Mouse (Mus musculus) regulatory T cell (primary cell): ENCODE measurements around the gene Zbtb22.

ENCODE experiments used
- in situ Hi-C: fragments of 300-600 bp; cut with MboI, MseI; formaldehyde crosslinking; loops from one replicate; pipeline ENCODE4 v1.15.1; 2025; ENCODE audit warnings: high pct_unique_total_duplicates

Gene Zbtb22

GRCm38 (mm10) chr17:33938783-33939182, 23.1 kb downstream of the Zbtb22 start:
- in situ Hi-C loops: loop anchor here (10.0 kb wide), 1 partner anchor 966 kb away; no protein-coding TSS in a partner anchor

DNA sequence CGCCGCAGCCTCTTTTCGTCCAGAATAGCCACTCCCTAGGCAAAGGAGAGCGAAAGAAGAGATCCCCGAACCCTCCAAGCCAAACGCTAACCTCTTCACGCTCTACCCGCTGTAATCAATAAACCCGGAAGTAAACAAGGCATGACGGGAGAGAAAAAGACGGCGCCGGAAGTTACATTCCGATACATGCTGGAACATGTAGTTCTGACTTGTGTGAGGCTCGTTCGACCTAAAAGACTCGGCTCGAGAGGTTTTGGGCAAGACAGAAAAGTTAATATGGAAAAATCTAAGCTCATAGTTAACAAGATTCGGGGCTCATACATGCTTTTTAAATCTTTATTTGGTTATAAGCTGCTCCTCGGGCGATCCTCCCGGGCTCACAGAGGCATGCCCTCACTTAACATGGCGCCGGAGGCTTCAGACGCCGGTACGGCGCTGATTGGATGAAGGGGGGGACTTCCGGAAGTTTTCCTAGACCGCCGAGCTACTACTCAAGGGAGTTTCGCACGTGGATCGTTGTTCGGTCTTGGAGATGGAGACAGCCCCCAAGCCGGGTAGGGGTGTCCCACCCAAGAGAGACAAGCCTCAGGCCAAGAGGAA, 24.6 kb downstream of the Zbtb22 start, which contains the start of the genes Pfdn6 and Wdr46:
TSS of gene Pfdn6 (minus strand) at position 138 of the 600 bp plus-strand sequence.
TSS of gene Wdr46 (plus strand) at position 455 of the 600 bp plus-strand sequence.
- in situ Hi-C loops: no loop called here

DNA sequence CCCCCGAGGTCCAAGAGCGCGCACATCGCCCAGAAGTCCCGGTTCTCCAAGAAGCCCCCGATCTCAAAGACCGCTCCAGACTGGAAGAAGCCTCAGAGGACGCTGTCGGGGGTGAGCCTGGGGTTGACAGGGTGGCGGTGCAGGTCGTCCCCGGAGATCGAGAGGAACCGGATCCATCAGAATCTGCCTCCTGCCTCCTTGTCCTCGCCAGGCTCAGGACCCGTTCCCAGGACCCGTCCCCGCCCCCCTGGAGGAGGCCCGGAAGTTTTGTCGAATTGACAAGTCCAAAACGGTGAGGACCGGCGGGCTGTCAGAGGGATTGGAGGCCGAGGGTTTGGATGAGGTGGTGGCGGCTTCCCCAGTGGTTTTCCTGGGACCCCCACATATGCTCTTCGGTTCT, 25.3 kb downstream of the Zbtb22 start:
- in situ Hi-C loops: no loop called here

- in situ Hi-C loops: no loop called here
Observed at GRCm38 (mm10) chr17:33941381-33941780, 25.7 kb downstream of the Zbtb22 start.

DNA sequence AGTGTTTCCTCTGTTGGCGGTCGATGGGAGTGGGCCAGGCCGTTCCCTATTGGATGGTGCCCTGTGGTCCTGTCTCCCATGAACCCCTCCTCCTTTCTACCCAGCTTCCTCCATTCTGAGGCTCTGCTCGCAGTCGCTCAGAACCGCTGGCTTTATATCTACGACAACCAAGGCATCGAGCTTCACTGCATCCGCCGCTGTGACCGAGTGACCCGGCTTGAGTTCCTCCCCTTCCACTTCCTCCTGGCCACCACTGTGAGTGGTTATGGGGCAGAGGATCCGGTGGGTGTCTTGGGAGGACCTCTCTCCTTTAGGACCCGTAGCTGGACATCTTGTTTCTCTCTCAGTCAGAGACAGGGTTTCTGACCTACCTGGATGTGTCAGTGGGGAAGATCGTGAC, 27.8 kb downstream of the Zbtb22 start:
- in situ Hi-C loops: no loop called here

DNA sequence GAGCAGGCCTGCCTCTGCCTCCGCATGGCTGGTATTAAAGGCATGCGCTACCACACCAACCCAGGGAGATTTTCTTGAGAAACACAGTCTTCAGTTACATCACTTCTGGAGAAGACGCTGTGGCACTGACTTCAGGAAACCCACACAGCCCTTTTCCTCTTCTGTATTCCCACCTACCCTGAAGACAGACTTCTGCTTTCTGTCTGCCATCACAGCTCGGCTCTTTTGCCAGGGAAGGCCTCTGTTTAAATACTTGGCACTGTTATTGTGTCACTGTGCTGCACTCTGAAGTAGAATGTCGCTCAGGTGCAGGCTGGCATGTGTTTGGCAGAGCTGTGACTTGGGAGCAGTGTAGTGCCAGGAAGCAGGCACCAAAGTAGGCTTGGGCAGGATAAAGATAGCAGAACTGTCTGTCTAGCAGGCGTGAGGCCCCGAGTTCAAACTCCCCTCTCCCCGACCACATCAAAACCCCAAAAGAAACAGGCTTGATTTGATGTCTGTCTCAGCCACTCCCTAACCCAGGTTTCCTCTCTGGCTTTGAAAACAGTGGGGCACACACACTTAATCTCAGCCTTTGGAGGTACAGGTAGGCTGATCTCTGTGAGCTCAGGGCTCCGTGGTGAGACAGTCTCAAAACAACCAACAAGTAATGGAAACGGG, 31.9 kb downstream of the Zbtb22 start:
- in situ Hi-C loops: no loop called here

- in situ Hi-C loops: no loop called here
Observed at GRCm38 (mm10) chr17:33948090-33948904, 32.6 kb downstream of the Zbtb22 start.

GRCm38 (mm10) chr17:33948905-33949537, 33.3 kb downstream of the Zbtb22 start:
- in situ Hi-C loops: no loop called here

- in situ Hi-C loops: loop anchor here (5.0 kb wide), 1 partner anchor 47 kb away; no protein-coding TSS in a partner anchor
Observed at GRCm38 (mm10) chr17:33950131-33950625, 34.5 kb downstream of the Zbtb22 start.

DNA sequence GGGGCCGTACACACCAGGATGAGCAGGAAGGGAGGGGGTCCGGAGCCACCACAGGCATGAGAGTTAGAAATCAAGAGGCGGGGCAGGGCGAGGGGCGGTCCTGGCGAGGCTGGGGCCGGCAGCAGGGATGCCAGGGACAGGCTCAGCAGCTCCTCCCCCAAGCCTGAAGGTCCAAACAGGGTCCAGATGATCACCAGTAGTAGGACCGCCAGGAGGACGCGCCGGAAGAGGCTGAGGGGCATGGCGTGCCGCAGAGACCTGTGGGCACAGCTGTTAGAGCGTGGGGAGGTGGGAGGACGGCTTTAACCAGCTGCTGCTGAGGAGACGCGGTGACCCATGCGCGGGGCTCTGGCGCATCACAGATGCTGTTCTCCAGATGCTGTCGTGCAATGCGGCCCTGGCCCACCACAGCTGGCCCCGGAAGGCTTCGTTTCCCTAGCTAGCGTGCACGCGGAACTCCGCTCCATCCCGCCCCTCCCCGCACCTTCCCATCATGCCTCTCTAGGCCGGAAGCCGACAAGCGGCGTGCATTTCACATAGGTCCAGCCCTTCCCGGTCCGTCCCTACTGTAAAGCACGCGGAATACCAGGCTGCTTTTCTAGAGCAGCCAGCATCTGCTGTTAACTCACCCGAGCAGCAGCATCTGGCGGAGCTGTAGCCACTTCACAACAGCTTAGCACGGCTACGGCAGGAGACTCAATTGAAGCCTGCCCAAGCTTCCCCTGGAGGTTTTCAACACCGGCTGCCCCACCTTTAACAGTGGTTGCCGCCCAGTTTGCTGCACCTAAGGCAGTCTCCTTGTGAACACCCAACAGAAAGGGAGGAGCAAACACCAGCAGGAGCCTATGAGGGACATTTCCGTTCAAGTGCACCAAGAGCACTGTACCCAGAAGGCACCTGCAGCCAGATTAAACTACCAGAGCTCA, 35.6 kb downstream of the Zbtb22 start, which contains the start of gene B3galt4:
TSS of gene B3galt4 (minus strand) at position 468 of the 926 bp plus-strand sequence.
- in situ Hi-C loops: loop anchor here (5.0 kb wide), 1 partner anchor 46 kb away; no protein-coding TSS in a partner anchor

- in situ Hi-C loops: loop anchor here (5.0 kb wide), 1 partner anchor 45 kb away; no protein-coding TSS in a partner anchor
Observed at GRCm38 (mm10) chr17:33952015-33952414, 36.3 kb downstream of the Zbtb22 start.

DNA sequence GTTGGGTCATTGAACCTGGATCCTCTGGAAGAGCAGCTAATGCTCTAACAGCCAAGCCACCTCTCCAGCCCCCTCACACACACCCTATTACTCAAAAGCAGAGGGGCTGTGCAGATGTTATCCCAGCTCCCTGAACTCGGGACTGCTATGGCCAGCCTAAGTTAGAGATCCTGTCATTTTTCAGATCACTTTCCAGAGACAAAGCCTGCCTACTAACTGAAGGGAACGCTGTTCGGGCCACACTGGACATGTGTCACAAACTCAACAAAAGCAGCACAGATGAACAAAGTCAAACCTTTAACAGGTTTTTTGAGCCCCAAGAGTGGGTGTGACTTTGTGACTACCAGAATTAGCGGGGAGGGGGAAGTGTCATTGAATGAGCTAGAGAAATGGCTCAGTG, 37.2 kb downstream of the Zbtb22 start:
- in situ Hi-C loops: loop anchor here (5.0 kb wide), 1 partner anchor 44 kb away; no protein-coding TSS in a partner anchor

DNA sequence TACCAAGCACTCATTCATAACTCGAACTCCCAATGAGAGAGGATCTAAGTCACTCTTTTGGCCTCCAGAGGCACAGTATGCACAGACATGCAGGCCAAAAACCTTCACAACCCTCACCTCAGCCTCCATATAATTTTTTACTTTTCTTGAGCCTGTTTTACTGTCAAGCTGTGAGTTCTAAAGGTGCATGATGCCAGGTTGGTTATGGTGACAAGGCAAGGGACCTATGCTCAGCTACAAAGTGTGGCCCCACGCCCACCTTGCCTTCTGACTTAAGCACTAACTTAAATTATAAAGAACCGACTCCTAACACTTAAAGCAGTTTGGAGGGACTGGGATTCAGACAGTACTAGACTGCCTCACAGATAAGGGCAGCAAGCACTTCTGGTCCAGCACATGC, 37.6 kb downstream of the Zbtb22 start:
- in situ Hi-C loops: loop anchor here (5.0 kb wide), 1 partner anchor 44 kb away; no protein-coding TSS in a partner anchor

- in situ Hi-C loops: loop anchor here (5.0 kb wide), 1 partner anchor 43 kb away; no protein-coding TSS in a partner anchor
Observed at GRCm38 (mm10) chr17:33953961-33954565, 38.4 kb downstream of the Zbtb22 start.

DNA sequence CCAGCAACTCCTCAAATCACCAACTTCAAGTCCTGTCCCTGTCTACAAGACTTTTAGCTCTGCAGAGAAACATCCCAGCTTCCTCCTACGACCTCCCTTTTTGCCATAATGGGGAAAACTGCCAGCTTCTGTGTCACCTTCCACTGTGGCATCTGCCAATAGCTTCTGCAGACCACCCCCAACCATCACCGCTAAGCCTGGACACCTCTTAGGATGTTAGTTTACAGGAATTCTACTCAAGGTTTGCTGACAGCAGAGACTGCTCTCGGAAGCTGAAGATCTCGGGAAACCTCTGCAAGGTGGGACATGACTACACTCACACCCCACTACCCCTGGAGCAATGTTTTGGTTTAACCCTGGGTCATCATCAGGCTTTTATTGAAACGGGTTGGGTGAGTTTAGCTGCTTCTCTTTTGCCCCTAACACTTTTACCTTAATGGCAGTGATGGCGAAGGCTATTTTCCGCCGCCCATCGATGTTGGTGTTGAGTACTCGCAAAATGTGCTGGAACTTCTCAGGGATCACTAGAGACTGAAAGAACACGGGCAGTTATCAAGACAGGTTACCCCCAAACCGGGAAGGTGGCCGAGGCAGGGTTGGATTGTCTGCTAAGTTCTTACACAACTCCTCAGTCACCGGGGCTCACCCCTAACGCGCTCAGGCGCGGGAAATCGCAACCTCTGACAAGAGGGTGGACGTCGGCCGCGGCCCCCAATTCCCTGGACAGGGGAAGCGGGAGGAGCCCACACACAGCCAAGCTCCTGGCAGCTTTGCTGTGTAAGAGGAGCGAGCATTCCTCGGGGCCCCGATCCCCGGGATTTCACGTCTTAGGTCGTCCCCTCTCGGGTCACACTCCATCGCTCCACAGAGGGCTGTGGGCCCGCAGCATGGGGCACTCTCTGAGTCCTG, 39.2 kb downstream of the Zbtb22 start:
- in situ Hi-C loops: loop anchor here (5.0 kb wide), 2 partner anchors 42 to 67 kb away; partner anchors contain the start of gene Ring1

GRCm38 (mm10) chr17:33955555-33956214, 40.0 kb downstream of the Zbtb22 start, which contains the start of the genes Vps52 and Rps18:
TSS of gene Vps52 (plus strand) at chr17:33955812.
TSS of gene Rps18 (minus strand) at chr17:33956001.
- in situ Hi-C loops: loop anchor here (5.0 kb wide), 1 partner anchor 67 kb away; the partner anchor contains the start of gene Ring1

DNA sequence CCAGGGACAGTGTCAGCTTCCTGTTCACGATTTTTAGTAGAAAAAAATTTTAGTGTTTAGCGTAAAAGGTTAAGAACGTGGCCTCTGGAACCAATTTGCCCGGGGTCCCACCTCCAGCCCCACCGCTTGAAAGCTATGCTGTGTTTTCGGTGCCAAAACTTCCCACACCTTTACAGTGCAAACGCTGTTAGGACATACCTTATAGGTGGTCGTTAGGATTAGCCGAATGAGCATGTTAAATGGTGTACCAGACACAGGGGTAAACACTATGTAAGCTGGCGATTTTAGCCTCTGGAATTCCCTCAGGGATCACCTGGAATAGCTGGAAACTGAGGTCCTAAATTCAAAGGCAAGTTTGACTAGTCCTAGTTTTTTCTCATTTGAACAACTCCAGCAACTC, 40.6 kb downstream of the Zbtb22 start:
- in situ Hi-C loops: loop anchor here (5.0 kb wide), 1 partner anchor 66 kb away; the partner anchor contains the start of gene Ring1
